Mouse (Mus musculus) midbrain, embryonic 14.5 days (tissue): ENCODE results near the gene Lsg1. TPM values are rescaled to one million over a fixed set of nuclear protein-coding genes. Genes with fewer than 3 reads are reported as not detected.

ENCODE experiments used
- ATAC-seq: fragments of 200-750 bp; cut with Nextera tagmentation; 2 replicates; pipeline ENCODE4 v1.8.0; 2017; ENCODE audit warnings: moderate number of reproducible peaks, moderate library complexity; ENCODE audit not compliant: low FRiP score, low TSS enrichment
- DNase-seq: peaks from one replicate; pipeline ENCODE4 v3.0.0-alpha.2; 2015
- H3K27ac ChIP-seq: fragments of 300-500 bp; sonication (generic); replicated peaks from 2 replicates; pipeline ENCODE4 v1.5.1; 2014; ENCODE audit warnings: mild to moderate bottlenecking, low read depth, low read length, moderate library complexity
- H3K27me3 ChIP-seq: fragments of 300-500 bp; sonication (generic); 2 replicates; pipeline ENCODE4 v1.6.1; 2014; ENCODE audit warnings: low read length, control low read depth, mixed read lengths; ENCODE audit not compliant: control insufficient read depth, insufficient read depth
- H3K36me3 ChIP-seq: fragments of 300-500 bp; sonication (generic); 2 replicates; pipeline ENCODE4 v1.6.1; 2014; ENCODE audit warnings: low read length, control low read depth; ENCODE audit not compliant: control insufficient read depth, insufficient read depth
- H3K4me1 ChIP-seq: fragments of 300-500 bp; sonication (generic); 2 replicates; pipeline ENCODE4 v1.6.1; 2014; ENCODE audit warnings: mild to moderate bottlenecking, antibody characterized with exemption, low read length, control low read depth; ENCODE audit not compliant: control insufficient read depth, insufficient read depth
- H3K4me2 ChIP-seq: fragments of 300-500 bp; sonication (generic); 2 replicates; pipeline ENCODE4 v1.6.1; 2014; ENCODE audit warnings: mild to moderate bottlenecking, low read length, moderate library complexity
- H3K4me3 ChIP-seq: fragments of 300-500 bp; sonication (generic); replicated peaks from 2 replicates; pipeline ENCODE4 v1.5.1; 2014; ENCODE audit warnings: low read depth, low read length
- H3K9ac ChIP-seq: fragments of 300-500 bp; sonication (generic); replicated peaks from 2 replicates; pipeline ENCODE4 v1.6.1; 2014; ENCODE audit warnings: mild to moderate bottlenecking, low read length, moderate library complexity
- H3K9me3 ChIP-seq: fragments of 300-500 bp; sonication (generic); 2 replicates; pipeline ENCODE4 v1.6.1; 2016; ENCODE audit warnings: low read length, control low read depth, mixed read lengths; ENCODE audit not compliant: control insufficient read depth
- WGBS: fragments of 180-500 bp; shearing (Covaris S2); extraction: QIAGEN DNeasy Blood & Tissue Kit; methylation state at CpG from one replicate; pipeline ENCODE4 v1.1.7; 2014; 5-methylcytosine and 5-hydroxymethylcytosine counted together
- polyA plus RNA-seq: library from polyadenylated mRNA; unstranded; fragments of >200 nt; fragmentation: Nextera tagmentation; extraction: Ambion mirVana; gene quantifications from 2 replicates; pipeline ENCODE4 v1.2.1, GENCODE M21; 2014

Lsg1 gene
- polyA plus RNA-seq, 1 experiment from 2014 or later, result 55.0 TPM

DNA sequence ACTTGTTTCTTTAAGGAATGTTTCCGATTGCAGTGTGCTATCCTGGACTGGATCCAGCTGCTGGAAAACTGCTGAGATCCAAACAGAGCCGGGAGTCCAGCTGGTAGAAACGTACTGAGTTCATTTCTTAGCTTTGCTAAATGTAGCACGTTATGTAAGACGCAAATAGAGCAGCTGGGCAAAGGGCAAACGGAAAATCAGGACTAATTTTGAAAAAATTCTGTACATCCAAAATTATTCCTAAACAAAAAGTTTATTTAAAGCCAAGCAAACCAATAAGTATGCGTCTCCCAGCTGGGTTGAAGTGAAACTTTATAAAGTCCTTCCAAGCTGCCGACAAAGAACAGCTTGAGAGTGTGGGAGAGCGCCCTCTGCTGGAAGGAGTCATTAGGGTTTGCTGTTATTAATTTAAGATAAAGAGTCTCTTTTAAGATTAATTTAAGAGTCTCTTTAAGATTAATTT, 67.0 kb downstream of the Lsg1 start:
- no peak for ATAC-seq
- Histone ChIP-seq H3K36me3 (peaks cover 58% of the 10 kb centered on the region), H3K27ac (no peak overlapping the region), H3K27me3 (no peaks in the 10 kb centered on the region), H3K4me1 (no peaks in the 10 kb centered on the region), H3K9me3 (peaks cover 3% of the 10 kb centered on the region; the same call in 1 of the 2 replicates), H3K9ac (no peak overlapping the region), H3K4me3 (no peak overlapping the region), H3K4me2 (no peak overlapping the region)
- DNase-seq, result peak; percentile 89
- WGBS, result 31% methylated on average over 9 of the region's 9 CpGs

DNA sequence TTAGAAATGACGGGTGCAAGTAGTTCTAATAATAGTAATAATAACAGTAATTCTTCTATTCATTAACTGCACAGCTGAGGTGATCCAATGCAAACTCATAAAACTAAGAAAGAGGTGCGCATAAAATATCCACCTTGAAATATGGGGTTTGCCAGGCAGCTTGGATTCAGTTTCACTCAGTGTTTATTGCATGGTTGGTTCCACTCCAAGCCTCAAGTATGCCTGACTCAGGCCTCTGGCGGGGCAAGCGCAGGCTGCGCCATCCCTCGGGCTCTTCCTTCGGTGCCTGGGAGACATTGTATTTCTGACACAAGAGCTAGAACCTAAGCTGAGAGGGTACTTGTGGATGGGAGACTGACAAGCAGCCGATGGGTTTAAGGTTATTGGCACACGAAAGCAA, 68.8 kb downstream of the Lsg1 start:
- DNase-seq (no peak), ATAC-seq (no peak)
- Histone ChIP-seq H3K4me2 (no peak overlapping the region), H3K9me3 (peaks cover 5% of the 10 kb centered on the region; the same call in 1 of the 2 replicates), H3K27ac (no peak overlapping the region), H3K4me3 (no peak overlapping the region), H3K27me3 (no peaks in the 10 kb centered on the region), H3K9ac (no peak overlapping the region), H3K4me1 (no peaks in the 10 kb centered on the region), H3K36me3 (peaks cover 59% of the 10 kb centered on the region)
- WGBS, result 87% methylated on average over 9 of the region's 9 CpGs

DNA sequence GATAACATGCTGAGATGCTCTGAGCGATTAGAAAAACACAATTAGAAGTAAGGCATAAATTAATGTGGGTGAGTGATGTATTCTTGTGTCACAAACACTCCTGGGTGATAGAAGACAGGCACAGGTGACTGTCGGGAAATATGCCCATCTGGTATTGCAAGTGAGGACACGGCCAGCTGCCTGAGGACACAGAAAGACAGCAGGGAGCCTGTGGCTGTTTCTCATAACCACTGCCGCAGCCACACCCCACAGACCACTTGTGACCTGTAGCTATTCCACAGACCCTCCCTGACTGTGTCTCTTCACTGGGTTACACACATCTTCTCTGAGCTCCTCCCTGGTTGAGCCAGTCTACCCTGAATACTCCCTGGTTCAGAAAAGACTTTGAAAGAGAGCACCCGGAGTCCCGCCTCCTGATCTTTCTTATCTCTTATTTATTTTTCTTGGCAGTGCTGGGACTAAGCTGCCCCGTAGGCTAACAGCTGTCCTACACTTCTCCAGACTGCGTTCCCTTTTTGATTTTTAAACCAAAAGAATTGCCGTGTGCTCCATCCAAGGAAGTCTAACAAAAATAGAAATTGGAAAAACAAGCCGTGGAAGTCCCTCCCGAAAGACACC, 69.6 kb downstream of the Lsg1 start:
- DNase-seq, result no peak
- peaks cover 59% of the 10 kb centered on the region for H3K36me3 ChIP-seq

DNA sequence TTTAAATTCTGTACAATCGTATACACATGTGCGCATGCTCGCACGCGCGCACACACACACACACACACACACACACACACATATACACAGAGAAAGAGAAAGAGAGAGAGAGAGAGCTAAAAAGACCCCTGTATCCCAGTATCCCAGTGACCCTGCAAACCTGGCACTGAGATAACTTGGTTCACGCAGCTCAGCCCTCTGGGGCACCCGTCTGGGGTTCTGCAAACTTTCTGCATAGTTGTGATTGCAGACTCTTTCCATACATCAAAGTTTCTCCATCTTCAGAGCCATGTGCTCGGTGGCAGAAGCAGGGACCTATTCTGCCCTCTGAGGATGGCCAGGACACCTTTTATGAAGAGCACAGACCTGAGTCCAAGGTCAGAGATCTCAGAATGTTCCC, 70.4 kb downstream of the Lsg1 start:
- no peak overlapping the region for H3K27ac ChIP-seq
- 0 out of 2 replicates have a peak, but pooled peaks cover 2% of the 10 kb centered on the region for H3K4me1 ChIP-seq
- 94% methylated on average over 9 of the region's 9 CpGs for WGBS
- no peak overlapping the region for H3K4me2 ChIP-seq
- peaks cover 5% of the 10 kb centered on the region; the same call in 1 of the 2 replicates for H3K9me3 ChIP-seq
- H3K4me3 ChIP-seq, result no peak overlapping the region
- no peaks in the 10 kb centered on the region for H3K27me3 ChIP-seq
- DNase-seq (no peak), ATAC-seq (no peak)
- no peak overlapping the region for H3K9ac ChIP-seq
- peaks cover 52% of the 10 kb centered on the region for H3K36me3 ChIP-seq

More for the DNA sequence above, 69.6 kb downstream of the Lsg1 start:
- H3K9ac ChIP-seq, result no peak overlapping the region
- H3K4me2 ChIP-seq, result no peak overlapping the region
- peaks cover 5% of the 10 kb centered on the region; the same call in 1 of the 2 replicates for H3K9me3 ChIP-seq
- no peak overlapping the region for H3K27ac ChIP-seq
- H3K27me3 ChIP-seq, result no peaks in the 10 kb centered on the region
- 75% methylated on average over 11 of the region's 11 CpGs for WGBS
- no peaks in the 10 kb centered on the region for H3K4me1 ChIP-seq
- H3K4me3 ChIP-seq, result no peak overlapping the region
- ATAC-seq, result no peak

DNA sequence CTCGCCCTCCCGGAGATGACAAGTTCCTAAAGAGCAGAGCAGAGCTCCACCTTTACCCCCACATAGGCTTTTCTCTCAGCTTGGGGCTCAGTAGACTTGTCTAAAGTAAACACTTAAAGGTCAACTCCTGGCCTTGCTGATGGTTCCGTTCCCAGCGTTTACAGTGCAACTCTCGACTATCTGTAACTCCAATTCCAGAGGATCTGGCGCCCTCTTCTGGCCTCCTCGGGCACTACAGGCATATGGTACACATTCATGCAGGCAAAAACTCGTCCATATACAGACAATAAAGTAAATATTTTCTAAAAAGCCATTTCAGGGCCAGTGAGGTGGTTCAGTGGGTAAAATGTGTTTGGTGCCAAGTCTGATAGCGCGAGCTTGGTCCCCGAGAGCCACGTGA, 72.0 kb downstream of the Lsg1 start:
- ATAC-seq (no peak), DNase-seq (no peak)
- peaks cover 45% of the 10 kb centered on the region for H3K36me3 ChIP-seq
- H3K4me1 ChIP-seq, result peaks cover 9% of the 10 kb centered on the region; the same call in 1 of the 2 replicates
- H3K4me3 ChIP-seq, result no peak overlapping the region
- H3K4me2 ChIP-seq, result no peak overlapping the region
- peaks cover 5% of the 10 kb centered on the region; the same call in 1 of the 2 replicates for H3K9me3 ChIP-seq
- no peaks in the 10 kb centered on the region for H3K27me3 ChIP-seq
- WGBS, result 70% methylated on average over 12 of the region's 12 CpGs
- no peak overlapping the region for H3K9ac ChIP-seq
- no peak overlapping the region for H3K27ac ChIP-seq

DNA sequence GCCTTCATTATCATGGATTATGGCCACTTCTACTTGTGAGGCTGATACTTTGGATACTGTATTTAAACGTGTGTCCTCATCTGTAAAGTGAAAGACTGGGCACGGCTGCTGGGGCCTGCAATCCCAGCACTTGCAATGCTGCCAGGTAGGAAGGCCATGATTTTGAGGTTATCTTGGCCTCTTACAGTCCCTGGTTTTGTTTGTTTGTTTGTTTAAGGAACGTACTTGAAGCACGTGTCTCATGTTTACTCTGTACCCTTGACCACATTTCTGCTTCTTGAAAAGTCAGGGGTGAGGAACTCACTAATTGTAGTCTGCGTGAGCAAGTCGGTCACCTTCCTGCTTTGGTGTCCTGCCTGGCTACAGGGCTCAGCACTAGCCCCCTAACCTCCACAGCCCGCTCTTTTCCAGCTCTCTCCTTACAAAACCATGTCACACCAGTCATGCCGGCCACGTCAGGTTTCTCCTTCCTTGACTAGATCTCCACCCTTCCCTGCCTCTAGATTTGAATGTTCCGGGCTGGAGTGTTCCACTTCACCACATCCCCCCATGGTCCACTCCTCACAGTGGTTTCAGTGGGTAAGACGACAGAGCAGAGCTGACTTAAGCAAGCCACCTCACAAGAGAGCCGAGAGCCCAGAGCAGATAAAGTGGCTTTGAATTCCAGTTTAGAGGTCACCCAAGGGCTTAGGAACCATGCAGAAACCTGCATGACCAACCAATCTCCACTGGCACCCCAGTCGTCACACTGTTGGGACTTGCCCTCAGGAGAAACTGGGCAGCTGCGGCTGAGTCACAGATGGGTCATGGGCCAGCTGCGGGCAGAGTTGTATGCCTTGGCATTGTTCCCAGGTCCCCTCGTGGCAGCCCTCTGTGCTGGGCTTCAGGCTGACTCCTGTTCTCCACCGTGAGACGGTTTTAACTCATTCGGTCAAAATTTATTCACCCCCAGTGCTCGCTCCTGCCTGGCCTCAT, 74.1 kb downstream of the Lsg1 start:
- Histone ChIP-seq H3K9me3 (peaks cover 5% of the 10 kb centered on the region; the same call in 1 of the 2 replicates), H3K4me1 (peaks cover 13% of the 10 kb centered on the region), H3K4me3 (no peak overlapping the region), H3K27me3 (no peaks in the 10 kb centered on the region), H3K4me2 (no peak overlapping the region), H3K27ac (0 out of 2 replicates have a peak overlapping the region, but pooled peaks have one; percentile 13), H3K36me3 (peaks cover 38% of the 10 kb centered on the region), H3K9ac (0 out of 2 replicates have a peak overlapping the region, but pooled peaks have one; percentile 1)
- DNase-seq (peak; percentile 39), ATAC-seq (no peak)
- 77% methylated on average over 20 of the region's 20 CpGs for WGBS

DNA sequence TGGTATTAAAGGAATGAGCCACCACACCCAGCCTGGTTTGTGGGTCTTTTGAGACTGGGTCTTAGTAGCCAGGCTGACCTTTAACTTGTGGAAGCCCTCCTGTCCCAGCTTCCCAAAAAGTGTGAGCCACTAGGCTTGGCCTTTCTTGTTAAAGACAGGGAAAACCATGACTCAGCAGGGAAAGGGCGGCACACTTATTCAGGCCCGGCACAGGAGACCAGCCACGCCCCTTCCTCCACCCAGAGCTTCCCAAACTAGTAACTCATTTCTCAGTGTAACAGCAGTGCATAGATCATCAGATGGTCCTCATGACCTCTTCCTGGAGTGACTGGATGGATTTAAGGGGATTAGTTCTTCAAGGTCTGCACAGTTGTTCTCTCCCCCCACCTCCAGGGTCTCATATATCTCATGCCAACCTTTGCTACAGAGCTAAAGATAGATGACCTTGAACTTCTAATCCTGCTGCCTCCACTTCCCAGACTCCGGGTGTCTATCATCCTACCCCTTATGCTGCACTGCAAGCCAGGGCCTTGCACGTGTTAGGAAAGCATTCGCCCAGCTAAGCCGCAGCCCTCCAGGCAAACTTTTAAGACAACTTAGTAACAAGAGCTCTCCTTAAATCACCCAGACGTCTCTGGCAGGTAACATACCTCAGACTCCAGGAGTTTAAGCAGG, 74.9 kb downstream of the Lsg1 start:
- ATAC-seq, result no peak
- Histone ChIP-seq H3K27ac (no peak overlapping the region), H3K4me3 (no peak overlapping the region), H3K4me2 (no peak overlapping the region), H3K9ac (no peak overlapping the region), H3K36me3 (peaks cover 32% of the 10 kb centered on the region), H3K4me1 (peaks cover 13% of the 10 kb centered on the region), H3K27me3 (no peaks in the 10 kb centered on the region), H3K9me3 (peaks cover 5% of the 10 kb centered on the region; the same call in 1 of the 2 replicates)
- 57% methylated on average over 8 of the region's 8 CpGs for WGBS
- DNase-seq, result no peak
